Mouse (Mus musculus) heart, postnatal 36 days (tissue): ENCODE measurements around the gene Sycp2. TPM values are rescaled to one million over a fixed set of nuclear protein-coding genes. Genes with fewer than 3 reads are reported as not detected.

Experiments
- DNase-seq, 2 experiments: peaks; one replicate each; pipeline ENCODE4 v3.0.0; 2021 to 2022
- intact Hi-C: fragments of 180-260 bp; cut with DNase I; formaldehyde crosslinking; loops from one replicate; pipeline ENCODE4 v1.15.1; 2025
- total RNA-seq, 2 experiments: library from RNA; stranded (reverse); gene quantifications; 2 replicates each; pipeline ENCODE4 v1.2.3; 2021

The Sycp2 gene
- total RNA-seq: 1 to 10 TPM in 1 of 2 experiments, under 1 TPM in 1; 0.49 to 1.7 TPM

DNA sequence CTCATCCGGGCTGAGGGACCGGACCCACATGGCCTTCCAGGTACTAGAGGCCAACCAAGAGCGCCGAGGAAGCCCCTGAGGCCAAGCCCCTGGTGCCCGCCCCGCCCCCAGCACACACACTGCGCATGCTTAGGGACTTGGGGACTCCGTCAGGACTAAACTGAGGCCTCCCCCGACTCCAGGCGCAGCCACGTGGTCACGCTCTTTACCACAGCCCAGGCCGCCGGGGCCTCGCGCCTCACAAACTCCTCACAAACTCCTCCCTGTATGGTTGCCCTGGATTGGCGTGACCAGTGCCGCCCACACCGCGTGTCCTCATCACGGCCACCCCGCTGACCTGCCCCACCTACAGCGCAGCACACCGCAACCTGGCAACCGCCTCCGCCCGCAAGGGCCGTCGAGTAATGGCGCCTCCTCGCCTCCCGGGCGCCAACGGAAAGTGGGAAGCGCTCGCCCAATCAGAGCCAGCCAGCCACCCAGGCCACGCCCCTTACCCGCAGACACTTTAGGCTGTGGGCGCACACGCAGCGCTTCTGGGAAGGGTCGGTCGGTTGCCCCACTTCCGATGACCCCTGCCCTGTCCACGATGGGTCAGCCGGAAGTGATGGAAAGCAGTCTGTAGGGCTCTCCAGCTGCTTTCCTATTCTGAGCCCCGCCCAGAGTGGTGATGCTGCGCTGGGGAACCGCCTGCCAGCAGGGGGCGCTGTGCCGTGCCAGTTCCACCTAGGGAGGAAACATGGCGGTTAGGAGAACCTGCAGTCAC, at the start of gene Sycp2:
TSS of gene Sycp2 (minus strand) at position 633 of the 763 bp plus-strand sequence.
- intact Hi-C loops: no loop called here
- no peak for DNase-seq

GRCm38 (mm10) chr2:178454664-178455516, 47.4 kb upstream of the Sycp2 start:
- intact Hi-C loops: no loop called here
- DNase-seq: no peak

GRCm38 (mm10) chr2:178450961-178451360, 43.5 kb upstream of the Sycp2 start:
- no peak for DNase-seq
- intact Hi-C loops: no loop called here

DNA sequence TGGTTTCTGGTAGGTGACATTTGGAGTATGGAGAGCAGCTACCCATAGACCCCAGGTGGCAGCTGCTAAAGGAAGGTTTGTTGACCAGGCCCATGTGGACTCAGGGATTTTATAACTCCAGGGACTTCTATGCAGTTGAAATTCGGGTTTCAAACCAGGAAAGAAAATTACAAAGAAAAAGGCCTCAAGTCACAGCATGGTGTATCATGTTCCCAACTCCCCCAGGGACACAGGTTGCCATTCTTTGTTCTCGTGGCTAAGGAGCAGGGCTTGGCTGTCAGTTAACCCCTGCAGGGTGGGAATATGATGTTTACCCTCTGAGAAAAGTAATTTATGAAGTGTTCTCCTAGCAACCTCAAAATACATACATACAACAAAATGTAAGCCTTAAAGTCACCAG, 42.8 kb upstream of the Sycp2 start:
- intact Hi-C loops: no loop called here
- DNase-seq: no peak

DNA sequence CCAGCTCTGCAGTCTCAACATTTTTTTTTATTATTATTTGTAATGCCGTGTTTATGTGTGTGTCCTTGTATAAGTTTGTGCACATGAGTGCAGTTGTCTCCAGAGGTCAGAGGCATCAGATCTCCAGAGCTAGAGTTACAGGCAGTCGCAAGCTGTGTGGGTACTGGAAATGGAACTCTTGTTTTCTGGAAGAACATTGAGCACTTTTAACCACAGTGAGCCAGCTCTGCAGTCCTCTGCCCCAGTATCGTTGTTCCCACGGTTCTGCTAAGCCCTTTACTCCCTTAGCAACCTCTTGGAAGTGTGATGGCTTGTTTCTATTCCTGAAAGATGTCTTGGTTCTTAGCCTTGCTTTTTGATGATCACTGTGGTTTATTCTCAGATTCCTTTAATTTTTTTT, 41.9 kb upstream of the Sycp2 start:
- intact Hi-C loops: no loop called here

GRCm38 (mm10) chr2:178437311-178437710, 29.8 kb upstream of the Sycp2 start:
- intact Hi-C loops: no loop called here
- no peak for DNase-seq

More for the DNA sequence above, 41.9 kb upstream of the Sycp2 start:
- no peak for DNase-seq

- no peak for DNase-seq
- intact Hi-C loops: no loop called here
Observed at GRCm38 (mm10) chr2:178433903-178434302, 26.4 kb upstream of the Sycp2 start.

DNA sequence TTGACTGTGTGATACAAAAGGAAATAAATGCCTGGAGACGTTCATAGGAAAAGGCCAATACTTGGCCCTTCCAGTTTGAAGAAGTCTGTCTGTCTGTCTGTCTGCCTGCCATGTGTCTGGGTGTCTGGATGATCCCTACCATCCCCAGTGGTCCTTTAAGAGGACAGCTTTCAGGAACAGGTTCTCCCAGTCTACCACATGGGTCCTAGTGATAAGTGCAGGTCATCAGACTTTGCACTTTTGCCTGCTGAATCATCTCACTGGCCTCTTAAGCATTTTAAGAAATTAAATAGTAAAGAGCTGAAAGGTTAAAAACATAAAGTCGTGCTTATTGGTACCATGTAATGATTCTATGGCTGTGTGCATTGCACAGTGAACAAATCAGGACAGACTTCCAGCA, 26.0 kb upstream of the Sycp2 start:
- DNase-seq: no peak
- intact Hi-C loops: no loop called here

- no peak for DNase-seq
- intact Hi-C loops: no loop called here
Observed at GRCm38 (mm10) chr2:178430231-178430630, 22.7 kb upstream of the Sycp2 start, which contains the start of gene Cdh26. Cdh26 (plus strand) TSS chr2:178430531.

DNA sequence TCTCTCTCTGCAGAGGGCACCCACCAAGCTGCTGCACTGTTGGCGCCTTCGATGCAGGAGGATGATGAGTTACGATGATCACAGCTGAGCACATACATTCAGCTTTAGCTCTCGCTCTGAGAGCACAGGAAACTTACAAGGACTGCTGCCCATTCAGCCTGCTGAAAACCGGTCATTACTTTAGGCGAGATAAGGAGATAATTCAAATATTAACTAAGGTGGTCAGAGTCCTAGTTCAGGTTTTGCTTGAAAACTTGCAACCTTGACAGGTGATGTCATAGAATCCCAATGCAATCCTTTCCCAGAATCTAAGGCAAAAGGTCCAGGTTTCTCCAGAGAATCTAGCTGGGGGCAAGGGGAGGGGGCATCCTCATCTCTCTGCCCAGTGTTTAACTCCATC, 21.9 kb upstream of the Sycp2 start:
- DNase-seq: no peak
- intact Hi-C loops: loop anchor here (5.0 to 10.0 kb wide), 3 partner anchors 63 to 145 kb away; no protein-coding TSS in a partner anchor

GRCm38 (mm10) chr2:178428676-178429075, 21.2 kb upstream of the Sycp2 start:
- DNase-seq: no peak
- intact Hi-C loops: loop anchor here (5.0 to 10.0 kb wide), 3 partner anchors 64 to 146 kb away; no protein-coding TSS in a partner anchor

- intact Hi-C loops: loop anchor here (5.0 to 10.0 kb wide), 3 partner anchors 64 to 147 kb away; no protein-coding TSS in a partner anchor
- no peak for DNase-seq
Observed at GRCm38 (mm10) chr2:178428183-178428582, 20.7 kb upstream of the Sycp2 start.

GRCm38 (mm10) chr2:178427181-178427580, 19.7 kb upstream of the Sycp2 start:
- DNase-seq: no peak
- intact Hi-C loops: loop anchor here (5.0 to 10.0 kb wide), 3 partner anchors 65 to 148 kb away; no protein-coding TSS in a partner anchor

DNA sequence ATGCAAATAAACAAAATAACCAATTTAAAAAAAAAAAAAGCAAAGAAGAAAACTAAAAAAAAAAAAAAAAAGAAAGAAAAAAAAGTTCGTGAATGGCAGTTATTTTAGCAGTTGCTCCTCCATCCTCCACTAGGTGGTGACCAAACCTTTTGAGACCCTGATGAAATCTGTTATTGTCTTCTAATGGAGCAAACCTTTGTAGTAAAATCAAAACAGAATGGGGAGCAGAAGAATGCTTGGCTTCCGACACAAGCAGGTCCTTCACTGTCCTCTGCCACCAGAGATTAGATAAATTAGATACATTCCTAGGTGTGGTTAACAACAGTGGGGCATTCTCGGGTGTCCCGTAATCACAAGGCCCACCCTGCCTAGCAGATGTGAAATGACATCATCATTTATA, 18.7 kb upstream of the Sycp2 start:
- DNase-seq: peak in 1 of 2 experiments; percentile 10
- intact Hi-C loops: loop anchor here (1.0 to 10.0 kb wide), 4 partner anchors 66 to 239 kb away; no protein-coding TSS in a partner anchor

GRCm38 (mm10) chr2:178423223-178423622, 15.7 kb upstream of the Sycp2 start:
- intact Hi-C loops: loop anchor here (1.0 to 10.0 kb wide), 2 partner anchors 8 to 152 kb away; no protein-coding TSS in a partner anchor
- peak in 1 of 2 experiments; percentile 0 for DNase-seq

GRCm38 (mm10) chr2:178422186-178422585, 14.7 kb upstream of the Sycp2 start:
- intact Hi-C loops: loop anchor here (10.0 kb wide), 1 partner anchor 153 kb away; no protein-coding TSS in a partner anchor
- peak in 1 of 2 experiments; percentile 0 for DNase-seq

- DNase-seq: no peak
- intact Hi-C loops: loop anchor here (10.0 kb wide), 1 partner anchor 153 kb away; no protein-coding TSS in a partner anchor
Observed at GRCm38 (mm10) chr2:178421603-178422002, 14.1 kb upstream of the Sycp2 start.

DNA sequence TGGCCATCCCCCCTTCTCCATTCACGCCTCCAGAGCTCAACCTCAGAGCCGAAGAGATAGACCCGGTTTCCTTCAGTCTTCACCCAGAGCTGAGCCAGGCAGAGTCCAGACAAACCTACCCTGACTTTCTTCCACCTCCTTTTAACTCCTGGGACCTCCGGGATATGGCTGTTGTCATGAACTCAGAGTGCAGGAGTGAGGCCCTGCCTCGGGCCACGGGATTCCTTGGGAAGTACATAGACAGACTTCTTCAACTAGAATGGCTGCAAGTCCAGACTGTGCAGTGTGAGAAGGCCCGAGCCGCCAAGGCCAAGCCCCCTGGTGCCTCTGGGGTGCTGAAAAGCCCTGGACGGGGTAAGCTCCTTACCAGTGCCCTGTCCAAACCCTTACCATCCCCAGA, 13.1 kb upstream of the Sycp2 start:
- intact Hi-C loops: loop anchor here (10.0 kb wide), 1 partner anchor 154 kb away; no protein-coding TSS in a partner anchor
- no peak for DNase-seq

- intact Hi-C loops: no loop called here
- DNase-seq: no peak
Observed at GRCm38 (mm10) chr2:178416970-178417369, 9.5 kb upstream of the Sycp2 start.

GRCm38 (mm10) chr2:178416427-178416826, 8.9 kb upstream of the Sycp2 start:
- no peak for DNase-seq
- intact Hi-C loops: no loop called here

GRCm38 (mm10) chr2:178415150-178415448, 7.6 kb upstream of the Sycp2 start:
- DNase-seq: no peak
- intact Hi-C loops: loop anchor here (1.0 kb wide), 1 partner anchor 8 kb away; no protein-coding TSS in a partner anchor
